Mouse (Mus musculus) lung, embryonic 14.5 days (tissue): Measurements from ENCODE around the gene BC030867. TPM values are rescaled to one million over a fixed set of nuclear protein-coding genes. Genes with fewer than 3 reads are reported as not detected.
A peak's percentile ranks its signal among the peaks of the same experiment; 100 is the strongest.

Experiments used
- ATAC-seq: fragments of 200-750 bp; cut with Nextera tagmentation; 2 replicates; pipeline ENCODE4 v1.8.0; 2017; ENCODE audit warnings: mild to moderate bottlenecking, moderate TSS enrichment, moderate library complexity; ENCODE audit not compliant: insufficient read depth
- DNase-seq: peaks from one replicate; pipeline ENCODE4 v3.0.0-alpha.2; 2015
- H3K27ac ChIP-seq: fragments of 300-500 bp; sonication (generic); 2 replicates; pipeline ENCODE4 v1.5.1; 2014; ENCODE audit warnings: low read depth, mild to moderate bottlenecking, moderate library complexity
- H3K27me3 ChIP-seq: fragments of 300-500 bp; sonication (generic); 2 replicates; pipeline ENCODE4 v1.6.1; 2014; ENCODE audit warnings: low read length, control low read depth; ENCODE audit not compliant: insufficient read depth
- H3K36me3 ChIP-seq: fragments of 300-500 bp; sonication (generic); 2 replicates; pipeline ENCODE4 v1.6.1; 2014; ENCODE audit warnings: control low read depth; ENCODE audit not compliant: insufficient read depth
- H3K4me1 ChIP-seq: fragments of 300-500 bp; sonication (generic); 2 replicates; pipeline ENCODE4 v1.6.1; 2014; ENCODE audit warnings: antibody characterized with exemption, control low read depth; ENCODE audit not compliant: insufficient read depth
- H3K4me2 ChIP-seq: fragments of 300-500 bp; sonication (generic); 2 replicates; pipeline ENCODE4 v1.6.1; 2014; ENCODE audit warnings: mild to moderate bottlenecking
- H3K4me3 ChIP-seq: fragments of 300-500 bp; sonication (generic); 2 replicates; pipeline ENCODE4 v1.5.1; 2014; ENCODE audit warnings: low read depth, low read length
- H3K9ac ChIP-seq: fragments of 300-500 bp; sonication (generic); 2 replicates; pipeline ENCODE4 v1.6.1; 2014
- H3K9me3 ChIP-seq: fragments of 300-500 bp; sonication (generic); 2 replicates; pipeline ENCODE4 v1.6.1; 2016; ENCODE audit warnings: low read depth, low read length, control low read depth
- CTCF ChIP-seq: IDR thresholded peaks from 2 replicates; pipeline ENCODE4 v1.5.1; 2016; ENCODE audit warnings: antibody characterized with exemption, low read depth
- WGBS: fragments of 180-500 bp; shearing (Covaris S2); extraction: QIAGEN DNeasy Blood & Tissue Kit; methylation state at CpG from one replicate; pipeline ENCODE4 v1.1.7; 2014; 5-methylcytosine and 5-hydroxymethylcytosine counted together
- polyA plus RNA-seq: library from polyadenylated mRNA; unstranded; fragments of >200 nt; fragmentation: Nextera tagmentation; extraction: Ambion mirVana; gene quantifications from 2 replicates; pipeline ENCODE4 v1.2.1, GENCODE M21; 2014

BC030867 gene
- polyA plus RNA-seq, 1 experiment from 2014 or later = 22.2 TPM

DNA sequence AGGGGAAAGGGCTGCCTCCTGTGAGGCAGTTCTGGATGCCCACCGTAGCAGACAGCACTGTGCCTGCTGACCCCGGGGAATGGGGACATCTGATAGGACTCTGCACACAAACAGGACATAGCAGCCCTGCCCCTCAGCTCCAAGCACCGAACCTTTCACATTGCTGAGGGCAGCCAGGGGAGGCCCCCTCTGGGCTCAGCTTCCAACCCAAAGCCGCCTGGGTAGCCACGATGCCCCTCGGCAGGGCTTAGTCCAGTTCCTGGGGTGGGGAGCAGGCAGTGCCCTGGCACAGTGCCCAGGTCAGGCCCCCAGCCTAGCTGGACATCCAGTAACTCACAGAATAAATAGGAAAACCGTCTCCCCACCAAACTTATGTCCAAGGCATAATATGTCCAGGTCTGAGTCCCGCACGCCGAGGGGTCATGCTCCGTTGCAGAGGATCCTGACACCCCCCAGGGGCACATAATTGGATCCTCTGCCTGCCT lies 42.4 kb downstream of the BC030867 start:
- Histone ChIP-seq H3K36me3 (peaks cover 77% of the 10 kb centered on the region), H3K27ac (no peak overlapping the region), H3K4me3 (no peak overlapping the region), H3K9me3 (no peaks in the 10 kb centered on the region), H3K9ac (no peak overlapping the region), H3K4me1 (peaks cover 7% of the 10 kb centered on the region), H3K27me3 (no peaks in the 10 kb centered on the region), H3K4me2 (no peak overlapping the region)
- no peak for TF ChIP-seq CTCF
- ATAC-seq = no peak
- no peak for DNase-seq
- 79% methylated on average over 11 of the region's 11 CpGs for WGBS

DNA sequence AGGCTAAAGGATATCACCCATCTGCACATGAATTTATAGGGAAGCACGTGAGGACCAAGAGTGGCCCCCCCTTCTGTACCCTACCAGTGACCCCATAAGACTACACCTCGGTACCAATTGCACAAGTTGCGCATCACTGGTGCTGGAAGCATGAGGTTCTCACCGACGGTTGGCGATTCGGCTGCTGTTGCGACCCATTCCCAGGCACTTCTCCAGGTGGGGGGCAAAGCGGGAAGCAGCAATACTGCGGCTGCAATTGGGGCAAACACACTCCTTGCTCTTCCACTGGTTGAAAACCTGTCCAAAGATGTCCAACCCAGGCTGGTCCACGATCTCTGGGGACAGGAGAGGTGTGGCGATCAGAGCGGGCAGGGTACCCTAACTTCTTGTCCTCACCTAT lies 45.3 kb downstream of the BC030867 start:
- Histone ChIP-seq H3K4me3 (no peak overlapping the region), H3K27me3 (no peaks in the 10 kb centered on the region), H3K4me2 (no peak overlapping the region), H3K27ac (no peak overlapping the region), H3K36me3 (peaks cover 57% of the 10 kb centered on the region), H3K4me1 (peaks cover 7% of the 10 kb centered on the region), H3K9me3 (no peaks in the 10 kb centered on the region), H3K9ac (no peak overlapping the region; the same call in 1 of the 2 replicates)
- no peak for DNase-seq
- no peak for TF ChIP-seq CTCF
- WGBS = 91% methylated on average over 13 of the region's 13 CpGs
- ATAC-seq = no peak

DNA sequence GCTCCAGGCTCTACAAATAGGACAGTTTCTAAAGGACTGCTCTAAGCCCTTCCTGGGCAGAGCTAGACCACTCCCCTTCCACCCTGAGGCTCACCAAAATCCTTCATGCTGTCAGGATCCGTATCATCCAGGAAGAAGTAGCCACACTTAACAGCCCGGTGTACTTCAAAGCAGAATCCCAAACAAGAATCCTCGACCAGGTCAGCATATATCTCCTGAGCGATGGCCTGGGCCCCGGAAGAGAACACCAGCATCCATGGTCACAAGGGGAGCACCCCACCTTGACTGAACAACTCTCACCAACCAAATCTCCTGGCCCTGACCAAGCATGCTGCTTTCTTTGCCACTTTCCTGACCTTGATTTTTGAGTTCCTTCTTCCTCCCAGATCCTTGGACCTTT lies 45.7 kb downstream of the BC030867 start:
- Histone ChIP-seq H3K9me3 (no peaks in the 10 kb centered on the region), H3K4me2 (peak overlapping the region; percentile 92), H3K4me3 (peak overlapping the region; percentile 90; the same call in 1 of the 2 replicates), H3K27ac (peak overlapping the region; percentile 8; the same call in 1 of the 2 replicates), H3K9ac (peak overlapping the region; percentile 85), H3K4me1 (peaks cover 7% of the 10 kb centered on the region), H3K27me3 (no peaks in the 10 kb centered on the region), H3K36me3 (peaks cover 53% of the 10 kb centered on the region)
- DNase-seq (no peak), ATAC-seq (no peak)
- 62% methylated on average over 5 of the region's 5 CpGs for WGBS
- no peak for TF ChIP-seq CTCF

DNA sequence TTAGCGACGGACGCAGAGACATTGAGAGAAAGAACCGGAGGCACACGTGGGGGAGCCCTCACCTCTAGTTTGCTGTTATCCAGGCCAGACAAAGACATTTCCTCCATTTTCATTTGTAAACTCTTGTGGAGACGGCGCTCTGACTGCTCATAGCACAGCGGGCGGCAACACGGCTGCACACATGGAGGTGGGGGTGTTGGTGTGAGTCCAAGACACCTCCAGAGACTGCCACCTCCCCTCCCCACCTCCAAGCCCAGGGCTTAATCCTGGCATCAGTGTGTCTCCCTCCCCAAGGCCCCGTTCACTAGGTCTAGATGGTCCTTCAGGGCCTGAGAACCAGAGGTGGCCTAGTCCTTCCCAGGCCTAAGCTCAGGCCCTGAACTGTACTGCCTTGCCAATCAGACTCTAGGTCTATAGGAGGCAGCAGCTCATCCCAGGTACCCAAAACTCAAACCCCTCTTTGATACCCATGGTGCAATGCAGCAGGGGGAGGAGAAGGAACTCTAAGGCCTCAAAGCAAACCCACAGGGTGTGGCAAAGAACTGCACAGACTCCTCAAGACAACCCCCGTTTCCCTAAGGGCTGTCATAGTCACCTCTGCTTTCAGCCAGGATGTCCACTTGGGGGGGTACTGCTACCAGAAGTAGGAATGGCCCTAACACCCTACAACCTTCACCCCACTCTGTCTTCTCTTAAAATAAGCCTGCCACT lies 46.4 kb downstream of the BC030867 start:
- no peaks in the 10 kb centered on the region for H3K9me3 ChIP-seq
- ATAC-seq (no peak; the same call in 1 of the 2 replicates), DNase-seq (peak; percentile 47)
- peak overlapping the region; percentile 99 for H3K27ac ChIP-seq
- peaks cover 47% of the 10 kb centered on the region for H3K36me3 ChIP-seq
- peak overlapping the region; percentile 85 for H3K9ac ChIP-seq
- H3K4me3 ChIP-seq = peak overlapping the region; percentile 90
- no peaks in the 10 kb centered on the region for H3K27me3 ChIP-seq
- TF ChIP-seq CTCF = no peak
- peak overlapping the region; percentile 92 for H3K4me2 ChIP-seq
- H3K4me1 ChIP-seq = peaks cover 7% of the 10 kb centered on the region
- WGBS = 53% methylated on average over 12 of the region's 12 CpGs

DNA sequence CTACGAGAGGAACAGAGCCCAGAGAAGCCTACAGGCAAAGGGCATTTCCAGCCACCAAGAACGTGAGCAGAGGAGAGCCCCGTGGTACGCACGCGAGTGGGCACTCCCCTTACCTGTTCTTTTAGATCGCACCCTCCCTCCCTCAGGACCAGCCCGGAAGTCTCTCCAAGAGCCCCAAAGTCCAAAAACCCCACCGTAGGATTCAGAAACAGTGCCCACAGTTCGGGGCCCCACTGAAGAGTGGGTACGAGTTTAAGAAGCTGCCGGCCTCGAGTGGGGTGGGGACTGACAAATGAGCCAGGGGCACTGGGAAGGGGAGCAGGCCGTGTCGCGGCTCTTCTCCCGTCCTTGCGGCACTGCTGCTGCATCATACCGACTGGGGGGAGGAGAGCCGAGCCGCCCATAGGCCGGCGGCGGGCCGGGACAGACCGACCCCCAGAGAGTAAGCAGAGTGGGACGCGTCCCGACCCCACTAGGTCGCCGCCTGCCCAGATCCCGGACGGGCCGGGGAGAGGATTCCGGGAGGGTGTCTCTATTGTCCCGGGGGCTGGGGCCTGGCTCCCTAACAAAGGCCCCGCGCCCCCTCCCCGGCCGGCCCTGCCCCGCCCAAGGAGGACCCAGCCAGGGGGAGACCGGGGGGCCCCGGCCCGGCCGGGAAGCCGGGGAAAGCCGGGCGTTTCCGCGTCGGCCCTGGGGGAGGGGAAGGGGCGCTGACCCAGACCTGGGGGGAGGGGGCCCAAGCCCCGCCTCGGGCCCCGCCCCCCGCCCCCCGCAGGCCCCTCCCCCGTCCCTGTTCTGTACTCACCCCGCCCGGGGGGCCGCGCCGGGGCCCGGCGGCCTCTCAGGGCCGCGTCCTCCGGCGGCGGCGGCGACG lies 47.2 kb downstream of the BC030867 start:
- Histone ChIP-seq H3K9ac (peak overlapping the region; percentile 85), H3K4me2 (peak overlapping the region; percentile 92), H3K4me1 (peaks cover 7% of the 10 kb centered on the region), H3K27ac (peak overlapping the region; percentile 99), H3K27me3 (no peaks in the 10 kb centered on the region), H3K36me3 (peaks cover 39% of the 10 kb centered on the region), H3K4me3 (peak overlapping the region; percentile 90), H3K9me3 (no peaks in the 10 kb centered on the region)
- peak; percentile 31 for ATAC-seq
- under 1% methylated on average over 47 of the region's 73 CpGs for WGBS
- no peak for TF ChIP-seq CTCF
- DNase-seq = peak; percentile 79

DNA sequence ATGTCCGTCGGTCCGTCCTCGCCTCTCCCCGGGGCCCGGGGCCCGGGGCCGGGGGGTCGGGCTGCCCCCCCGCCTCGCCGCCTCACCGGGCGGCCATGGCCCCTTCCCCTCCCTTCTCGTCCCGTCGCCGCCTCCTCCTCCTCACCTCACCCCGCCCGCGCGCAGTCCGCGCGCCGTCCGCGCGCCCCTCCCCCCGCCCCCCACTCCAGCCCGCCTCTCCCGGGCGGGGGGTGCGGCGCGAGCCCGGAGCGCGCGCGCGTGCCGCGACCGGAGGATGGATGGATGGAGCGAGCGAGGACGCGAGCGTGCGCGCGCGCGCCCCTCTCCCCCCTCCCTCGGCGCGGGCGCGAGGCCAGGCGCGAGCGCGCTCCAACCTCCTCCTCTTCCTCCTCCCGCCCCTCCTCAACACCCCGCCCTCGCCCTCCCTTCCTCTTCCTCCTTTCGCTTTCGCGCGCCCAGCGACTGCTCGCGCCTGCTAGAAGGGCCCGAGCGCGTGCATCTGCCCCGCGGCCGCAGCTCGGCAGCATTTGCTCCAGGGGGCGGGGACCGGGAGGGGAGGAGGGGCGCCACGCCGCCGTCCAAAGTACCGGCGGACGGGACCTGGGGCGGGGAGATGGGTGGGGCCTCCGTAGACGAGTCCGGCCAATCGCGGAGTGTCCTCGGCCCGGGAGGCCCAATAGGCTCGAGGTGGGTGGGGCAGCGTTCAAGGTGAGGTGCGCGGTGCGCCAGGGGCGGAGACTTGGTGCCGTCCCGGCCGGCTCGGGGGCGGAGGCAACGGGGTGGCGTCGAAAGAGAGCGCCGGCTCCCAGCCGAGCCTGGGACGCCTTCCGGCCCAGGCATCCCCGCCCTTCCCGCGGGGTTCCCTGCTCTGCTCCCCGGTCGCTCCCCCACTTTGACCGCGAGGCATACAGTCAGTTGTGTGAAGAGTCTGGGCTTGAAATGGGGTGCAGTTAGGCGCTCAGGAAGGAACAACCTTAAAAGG lies 48.1 kb downstream of the BC030867 start, which contains the start of gene Atxn7l3:
TSS of gene Atxn7l3 (minus strand) at position 141 of the 982 bp plus-strand sequence.
- peak within 1 kb of the TSS; percentile 90 for H3K4me3 ChIP-seq
- no peaks in the 10 kb centered on the region for H3K9me3 ChIP-seq

More for the DNA sequence above, 48.1 kb downstream of the BC030867 start, which contains the start of gene Atxn7l3:
- Histone ChIP-seq H3K4me2 (peak within 1 kb of the TSS; percentile 92), H3K27ac (peak within 1 kb of the TSS; percentile 99), H3K27me3 (no peaks in the 10 kb centered on the region), H3K9ac (peak within 1 kb of the TSS; percentile 85), H3K4me1 (peaks cover 7% of the 10 kb centered on the region), H3K36me3 (peaks cover 29% of the 10 kb centered on the region)
- DNase-seq (peak; percentile 99), ATAC-seq (peak; percentile 93)
- no peak for TF ChIP-seq CTCF
- WGBS = under 1% methylated on average over 90 of the region's 125 CpGs
